Mouse (Mus musculus): ENCODE measurements around the gene Fam222b. TPM values are rescaled to one million over a fixed set of nuclear protein-coding genes. Genes with fewer than 3 reads are reported as not detected.
"Not testable (repeated sequence)": the region's sequence is repeated elsewhere in the genome, so short reads cannot be mapped to it uniquely, and the experiment has no call there.

Fam222b gene
- polyA plus RNA-seq (2016; fragmentation: Nextera tagmentation; extraction: Ambion mirVana) = 29.2 and 33.8 TPM in 2 replicates

DNA sequence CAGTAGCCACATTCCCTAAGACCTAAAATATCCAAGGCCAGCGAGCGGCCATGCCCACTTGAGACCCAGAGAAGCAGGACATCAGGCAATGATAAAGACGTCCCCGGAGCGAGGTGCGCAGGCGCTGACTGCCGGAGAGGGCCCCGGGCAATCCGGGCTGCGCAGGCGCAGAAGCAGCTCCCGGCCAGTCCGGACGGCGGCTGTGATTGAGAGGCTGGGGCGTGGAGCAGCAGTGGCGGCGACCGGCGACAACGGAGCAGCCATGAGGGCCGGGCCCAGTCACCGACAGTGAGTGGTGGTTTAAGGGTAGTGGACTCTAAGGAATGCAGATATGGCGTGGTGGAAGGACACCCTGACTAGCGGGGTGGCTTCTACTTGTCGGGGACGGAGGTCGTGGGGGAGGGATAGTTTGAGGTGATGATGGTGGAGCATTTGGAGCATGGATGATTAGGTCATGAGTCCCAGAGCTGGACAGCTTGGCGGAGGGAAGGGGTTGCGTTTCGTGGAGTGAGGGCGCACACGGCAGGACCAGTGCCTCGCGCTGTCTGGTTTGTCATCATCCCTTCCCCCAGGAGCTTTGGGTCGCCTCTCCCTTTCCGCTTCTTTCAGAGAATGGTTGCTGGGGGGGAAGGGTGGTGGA is at the start of gene Fam222b:
TSS of gene Fam222b (plus strand) at position 157 of the 640 bp plus-strand sequence.
- H3K9me3 ChIP-seq = no peaks in the 10 kb centered on the region
- DNase-seq (ENCODE audit: low spot score) = peak; percentile 93
- H3K36me3 ChIP-seq = peaks cover 7% of the 10 kb centered on the region; the same call in 1 of the 2 replicates
- H3K27me3 ChIP-seq (ENCODE audit: insufficient read depth, poor library complexity, severe bottlenecking) = no peaks in the 10 kb centered on the region
- WGBS = under 1% methylated on average over 38 of the region's 38 CpGs
- peak within 1 kb of the TSS; percentile 88 for H3K4me3 ChIP-seq
- peaks cover 36% of the 10 kb centered on the region for H3K4me1 ChIP-seq (replicated peaks)
- H3K27ac ChIP-seq = peak within 1 kb of the TSS; percentile 92

DNA sequence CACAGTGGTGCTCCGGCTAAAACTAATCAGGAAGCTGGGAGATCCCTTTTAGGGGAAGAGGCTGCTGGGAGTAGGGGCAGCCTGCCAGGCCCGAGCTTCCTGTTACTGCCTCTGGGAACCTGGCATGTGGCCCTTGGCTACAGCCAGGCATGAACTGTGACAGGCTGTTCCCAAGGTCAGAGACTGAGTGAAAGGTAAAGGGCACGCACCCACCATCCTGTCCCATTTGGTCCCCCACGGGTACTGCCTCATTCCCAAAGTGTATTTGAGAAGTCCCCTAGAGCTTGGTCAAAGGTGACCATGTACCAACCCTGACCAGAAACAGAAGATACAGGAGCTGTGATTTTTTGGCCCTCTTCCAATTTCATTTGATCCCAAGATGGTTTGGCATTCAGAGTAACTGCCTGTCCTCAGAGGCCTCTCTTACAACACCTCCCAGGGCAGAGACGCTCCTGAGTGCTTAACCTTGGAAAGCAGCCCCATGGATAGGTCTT is 49.7 kb upstream of the Fam222b start:
- Histone ChIP-seq H3K9me3 (0 out of 2 replicates have a peak, but pooled peaks cover 6% of the 10 kb centered on the region), H3K4me1 (replicated peaks) (0 out of 2 replicates have a peak, but pooled peaks cover 5% of the 10 kb centered on the region), H3K27ac (no peak overlapping the region), H3K27me3 (ENCODE audit: insufficient read depth, poor library complexity, severe bottlenecking) (no peaks in the 10 kb centered on the region), H3K4me3 (no peak overlapping the region), H3K36me3 (peaks cover 70% of the 10 kb centered on the region)
- 84% methylated on average over 5 of the region's 5 CpGs for WGBS
- no peak for DNase-seq (ENCODE audit: low spot score)

DNA sequence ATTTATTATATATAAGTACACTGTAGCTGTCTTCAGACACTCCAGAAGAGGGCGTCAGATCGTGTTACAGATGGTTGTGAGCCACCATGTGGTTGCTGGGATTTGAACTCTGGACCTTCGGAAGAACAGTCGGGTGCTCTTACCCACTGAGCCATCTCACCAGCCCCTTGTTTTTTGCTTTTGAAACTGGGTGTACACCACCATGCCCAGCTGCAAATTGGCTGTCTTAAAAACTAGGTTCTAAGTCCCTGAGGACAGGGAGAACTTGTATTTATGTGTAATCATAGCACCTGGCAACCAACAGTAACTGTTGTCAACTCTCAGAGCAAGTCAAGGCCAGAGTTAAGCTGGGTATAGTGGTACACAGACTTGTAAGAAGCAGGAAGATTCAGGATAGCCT is 45.8 kb upstream of the Fam222b start:
- H3K27ac ChIP-seq; DNase-seq (ENCODE audit: low spot score); H3K4me1 ChIP-seq (replicated peaks); H3K9me3 ChIP-seq; H3K27me3 ChIP-seq (ENCODE audit: insufficient read depth, poor library complexity, severe bottlenecking); H3K4me3 ChIP-seq: not testable (repeated sequence)
- H3K36me3 ChIP-seq = peaks cover 70% of the 10 kb centered on the region
- 86% methylated on average over 4 of the region's 4 CpGs for whole genome bisulfite sequencing

DNA sequence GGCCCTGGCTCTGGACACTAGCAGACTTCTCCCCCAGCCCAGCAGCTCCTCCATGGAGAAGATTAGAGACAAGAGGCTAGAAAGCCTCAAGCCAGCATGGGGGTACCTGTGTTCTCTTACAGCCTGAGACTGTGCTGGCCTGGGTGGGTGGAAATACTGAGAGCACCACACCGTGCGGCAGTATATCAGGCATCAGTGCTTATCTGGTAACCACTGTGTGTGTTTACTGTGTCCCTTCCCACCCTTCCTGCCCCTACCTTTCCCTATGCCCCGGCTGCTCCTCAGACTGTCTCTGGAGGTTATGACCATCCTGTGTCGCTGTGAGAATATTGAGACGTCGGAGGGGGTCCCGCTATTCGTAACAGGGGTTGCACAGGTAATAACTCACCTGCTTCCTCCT is 41.4 kb upstream of the Fam222b start:
- H3K9me3 ChIP-seq = no peaks in the 10 kb centered on the region
- H3K36me3 ChIP-seq = peaks cover 88% of the 10 kb centered on the region
- H3K27ac ChIP-seq = no peak overlapping the region
- 94% methylated on average over 8 of the region's 8 CpGs for WGBS
- no peak overlapping the region for H3K4me3 ChIP-seq
- H3K27me3 ChIP-seq (ENCODE audit: insufficient read depth, poor library complexity, severe bottlenecking) = no peaks in the 10 kb centered on the region
- no peak for DNase-seq (ENCODE audit: low spot score)
- no peaks in the 10 kb centered on the region for H3K4me1 ChIP-seq (replicated peaks)

DNA sequence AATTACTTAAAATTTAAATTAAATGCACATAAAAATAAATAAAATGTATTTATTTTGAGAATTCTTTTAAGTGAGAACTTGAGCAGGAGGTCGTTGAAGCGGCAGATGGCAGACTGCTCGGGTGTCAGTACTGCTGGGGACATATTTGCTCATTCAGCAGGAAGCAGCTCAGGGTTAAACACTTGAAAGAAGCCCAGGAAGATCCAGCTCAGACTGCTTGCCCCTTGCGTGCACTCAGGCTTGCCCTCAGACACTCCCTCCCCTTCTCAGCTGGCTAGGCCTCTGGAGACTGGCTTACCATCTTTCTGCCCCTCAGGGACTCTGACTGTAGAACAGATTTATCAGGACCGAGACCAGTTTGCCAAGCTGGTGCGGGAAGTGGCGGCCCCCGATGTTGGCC is 37.5 kb upstream of the Fam222b start:
- H3K36me3 ChIP-seq = peaks cover 77% of the 10 kb centered on the region

DNA sequence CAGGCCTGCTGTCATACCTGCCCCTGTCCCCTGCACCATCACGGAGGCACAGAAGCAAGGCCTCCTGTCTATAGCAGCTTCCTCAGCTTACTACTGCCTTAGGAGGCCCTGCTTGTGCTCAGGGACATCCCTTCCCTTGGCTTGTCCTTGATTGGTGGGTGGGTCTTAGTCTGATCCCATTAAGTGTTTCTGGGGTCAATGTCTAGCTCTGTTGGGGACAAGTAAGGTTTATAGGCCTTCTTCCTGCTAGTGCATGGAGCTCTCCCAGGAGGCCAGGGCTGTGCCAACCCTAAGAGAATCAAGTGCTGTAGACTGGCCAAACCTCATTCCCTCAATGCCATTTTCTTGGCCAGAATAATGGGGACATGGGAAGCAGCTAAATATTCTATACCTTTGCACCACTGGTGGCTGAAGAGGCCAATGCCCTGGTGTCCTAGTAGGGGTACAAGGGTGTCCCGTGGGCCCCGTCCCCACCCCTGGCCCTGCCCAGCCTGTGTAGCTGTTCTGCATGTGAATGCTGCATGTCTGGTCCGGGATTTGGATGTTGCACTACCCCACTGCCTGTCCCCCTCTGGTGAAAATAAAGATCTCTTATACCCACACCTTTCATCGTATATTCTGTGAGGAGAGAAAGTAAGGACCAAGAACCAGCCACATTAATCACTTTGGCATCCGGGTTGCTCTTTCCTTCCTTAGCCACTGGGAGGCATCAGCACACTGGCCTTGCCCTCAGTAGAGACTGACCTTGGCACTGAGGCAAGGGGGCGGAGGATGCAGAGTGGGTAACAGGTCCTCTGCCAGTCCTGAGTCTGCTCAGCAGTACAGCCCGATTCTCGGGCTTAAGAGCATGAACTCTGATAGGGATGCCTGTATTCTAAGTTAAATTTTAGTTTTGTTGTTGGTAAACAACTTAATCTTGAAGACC is 34.4 kb upstream of the Fam222b start:
- WGBS = 73% methylated on average over 9 of the region's 9 CpGs
- no peaks in the 10 kb centered on the region for H3K9me3 ChIP-seq

More for the DNA sequence above, 37.5 kb upstream of the Fam222b start:
- no peak overlapping the region for H3K27ac ChIP-seq
- no peak overlapping the region for H3K4me3 ChIP-seq
- DNase-seq (ENCODE audit: low spot score) = no peak
- H3K9me3 ChIP-seq = no peaks in the 10 kb centered on the region
- 80% methylated on average over 8 of the region's 8 CpGs for WGBS
- H3K4me1 ChIP-seq (replicated peaks) = no peaks in the 10 kb centered on the region
- no peaks in the 10 kb centered on the region for H3K27me3 ChIP-seq (ENCODE audit: insufficient read depth, poor library complexity, severe bottlenecking)

DNA sequence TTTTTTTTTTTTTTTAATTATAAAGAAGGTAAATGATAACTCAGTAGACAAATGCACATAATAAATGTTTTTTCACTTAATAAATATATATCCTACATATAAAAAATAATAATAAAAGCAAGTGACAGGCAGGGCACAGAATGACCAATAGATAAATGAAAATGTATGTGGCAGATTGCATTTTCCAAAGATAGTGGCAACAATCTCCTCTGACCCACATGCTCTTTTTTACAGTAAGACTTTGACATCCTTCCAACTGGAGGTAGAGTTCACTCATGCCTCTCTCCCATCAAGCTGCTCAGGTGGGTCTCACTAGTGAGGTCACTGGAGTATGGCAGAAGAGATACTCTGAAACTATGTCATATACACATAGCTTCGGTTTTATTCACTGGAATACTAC is 31.9 kb upstream of the Fam222b start:
- Histone ChIP-seq H3K36me3 (peaks cover 27% of the 10 kb centered on the region), H3K27ac (no peak overlapping the region)

More for the DNA sequence above, 34.4 kb upstream of the Fam222b start:
- peak; percentile 44 for DNase-seq (ENCODE audit: low spot score)
- Histone ChIP-seq H3K4me1 (replicated peaks) (no peaks in the 10 kb centered on the region), H3K27ac (no peak overlapping the region), H3K36me3 (peaks cover 50% of the 10 kb centered on the region), H3K4me3 (no peak overlapping the region), H3K27me3 (ENCODE audit: insufficient read depth, poor library complexity, severe bottlenecking) (no peaks in the 10 kb centered on the region)

DNA sequence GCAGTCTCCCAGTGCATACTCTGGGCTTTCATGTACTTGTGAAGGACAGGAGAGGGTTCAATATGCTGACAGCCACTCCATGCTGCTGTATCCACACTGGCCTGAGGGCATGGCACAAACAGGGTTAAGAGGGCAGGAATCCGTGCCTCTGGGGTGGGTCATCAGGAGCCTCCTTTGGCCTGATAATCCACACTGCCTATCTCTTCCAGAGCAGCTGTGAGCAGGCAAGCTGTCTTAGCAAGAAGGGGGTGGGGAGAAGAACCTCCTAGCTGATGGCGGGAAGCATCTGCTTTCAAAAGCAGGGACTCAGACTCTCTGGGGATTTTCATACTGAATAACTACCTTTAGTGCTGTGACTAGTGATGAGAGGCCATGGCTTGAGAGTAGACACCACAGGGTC is 28.6 kb upstream of the Fam222b start:
- DNase-seq (ENCODE audit: low spot score) = no peak
- Histone ChIP-seq H3K4me3 (no peak overlapping the region), H3K27ac (peak overlapping the region; percentile 5; the same call in 1 of the 2 replicates), H3K36me3 (0 out of 2 replicates have a peak, but pooled peaks cover 6% of the 10 kb centered on the region), H3K9me3 (no peaks in the 10 kb centered on the region), H3K4me1 (replicated peaks) (no peaks in the 10 kb centered on the region), H3K27me3 (ENCODE audit: insufficient read depth, poor library complexity, severe bottlenecking) (no peaks in the 10 kb centered on the region)
- 55% methylated on average over 2 of the region's 2 CpGs for WGBS

More for the DNA sequence above, 31.9 kb upstream of the Fam222b start:
- Histone ChIP-seq H3K4me3 (no peak overlapping the region), H3K4me1 (replicated peaks) (no peaks in the 10 kb centered on the region), H3K27me3 (ENCODE audit: insufficient read depth, poor library complexity, severe bottlenecking) (no peaks in the 10 kb centered on the region), H3K9me3 (no peaks in the 10 kb centered on the region)
- DNase-seq (ENCODE audit: low spot score) = no peak
- WGBS = 88% methylated on average over 1 of the region's 1 CpGs

DNA sequence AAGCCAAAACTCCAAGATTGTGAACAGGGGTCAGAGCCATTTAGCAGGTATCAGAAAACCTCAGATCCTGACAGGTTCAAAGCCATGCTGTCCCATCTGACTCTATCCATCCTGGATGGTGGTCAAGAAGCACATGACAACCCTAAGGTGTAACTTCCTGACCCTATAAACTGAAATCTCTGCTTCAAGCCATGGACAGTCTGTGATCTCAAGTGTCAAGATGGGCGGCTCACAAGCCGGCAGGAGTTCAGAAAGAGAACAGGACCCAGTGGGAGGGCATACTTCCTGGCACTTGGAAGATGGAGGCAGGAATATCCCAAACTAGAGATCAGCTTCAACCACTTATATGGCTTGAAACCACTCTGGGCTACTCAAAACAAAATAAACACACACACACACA is 27.8 kb upstream of the Fam222b start:
- Histone ChIP-seq H3K4me1 (replicated peaks) (no peaks in the 10 kb centered on the region), H3K36me3 (peaks cover 12% of the 10 kb centered on the region), H3K9me3 (no peaks in the 10 kb centered on the region), H3K4me3 (no peak overlapping the region), H3K27me3 (ENCODE audit: insufficient read depth, poor library complexity, severe bottlenecking) (no peaks in the 10 kb centered on the region), H3K27ac (no peak overlapping the region)
- WGBS = 67% methylated on average over 2 of the region's 2 CpGs
- no peak for DNase-seq (ENCODE audit: low spot score)

DNA sequence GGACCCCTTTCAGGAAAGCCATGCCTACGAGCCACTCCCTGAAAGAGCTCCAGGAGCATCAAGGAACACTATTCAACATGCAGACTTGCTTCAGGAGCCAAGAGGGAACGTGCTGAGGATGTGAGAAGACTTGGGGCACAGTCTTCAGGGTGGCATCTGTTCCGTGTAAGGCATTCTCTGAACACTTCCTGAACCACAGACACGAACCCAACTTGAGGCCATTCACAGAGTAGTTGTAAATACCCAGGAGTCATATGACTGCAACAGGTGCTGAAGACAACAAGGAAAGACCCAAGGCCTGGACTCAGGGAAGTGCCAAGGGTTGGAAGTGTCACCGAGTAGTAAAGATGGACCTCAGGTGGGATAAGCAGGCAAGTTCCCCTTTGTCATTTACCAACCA is 26.9 kb upstream of the Fam222b start:
- Histone ChIP-seq H3K27me3 (ENCODE audit: insufficient read depth, poor library complexity, severe bottlenecking) (no peaks in the 10 kb centered on the region), H3K4me1 (replicated peaks) (no peaks in the 10 kb centered on the region), H3K36me3 (peaks cover 22% of the 10 kb centered on the region), H3K27ac (no peak overlapping the region), H3K9me3 (no peaks in the 10 kb centered on the region), H3K4me3 (no peak overlapping the region)
- DNase-seq (ENCODE audit: low spot score) = no peak
- 77% methylated on average over 5 of the region's 5 CpGs for WGBS

DNA sequence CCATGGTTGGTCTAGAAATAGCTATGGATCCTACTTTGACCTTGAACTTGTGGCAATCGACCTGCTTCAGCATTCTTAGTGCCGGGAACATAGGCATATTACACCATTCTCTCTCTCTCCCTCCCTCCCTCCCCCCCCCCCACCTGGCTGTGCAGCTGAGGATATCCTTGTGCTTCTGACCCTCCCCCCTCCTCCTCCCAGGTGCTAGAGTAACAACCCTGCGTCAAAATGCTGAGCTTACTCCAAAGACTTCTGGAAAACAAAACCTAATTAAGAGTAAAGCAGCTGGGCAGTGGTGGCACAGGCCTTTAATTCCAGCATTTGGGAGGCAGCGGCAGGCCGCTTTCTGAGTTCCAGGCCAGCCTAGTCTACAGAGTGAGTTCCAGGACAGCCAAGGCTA is 25.3 kb upstream of the Fam222b start:
- H3K9me3 ChIP-seq = no peaks in the 10 kb centered on the region
- no peaks in the 10 kb centered on the region for H3K4me1 ChIP-seq (replicated peaks)
- WGBS = 81% methylated on average over 5 of the region's 5 CpGs
- peaks cover 37% of the 10 kb centered on the region for H3K36me3 ChIP-seq
- H3K4me3 ChIP-seq = no peak overlapping the region
- DNase-seq (ENCODE audit: low spot score) = no peak
- no peaks in the 10 kb centered on the region for H3K27me3 ChIP-seq (ENCODE audit: insufficient read depth, poor library complexity, severe bottlenecking)
- H3K27ac ChIP-seq = no peak overlapping the region

DNA sequence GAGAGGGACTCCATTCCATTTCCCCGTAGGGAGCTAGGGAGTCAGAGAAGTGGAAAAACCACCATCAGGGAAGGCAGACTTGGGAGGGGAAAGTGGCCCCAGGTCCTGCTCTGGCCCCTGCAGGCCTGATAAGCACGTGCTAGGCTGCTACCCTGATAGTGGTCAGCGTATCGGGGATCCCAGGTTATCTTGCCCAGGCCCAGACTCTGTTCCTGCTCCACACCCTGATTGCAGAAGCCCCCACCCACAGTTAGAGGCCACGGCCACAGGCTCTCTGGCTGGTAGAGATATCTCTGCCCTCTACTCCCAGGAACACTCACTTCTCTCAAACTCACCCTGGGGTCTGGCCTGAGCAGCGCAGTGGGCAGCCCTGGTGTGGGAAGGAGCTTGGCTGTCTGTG is 24.8 kb upstream of the Fam222b start:
- Histone ChIP-seq H3K27me3 (ENCODE audit: insufficient read depth, poor library complexity, severe bottlenecking) (no peaks in the 10 kb centered on the region), H3K36me3 (peaks cover 43% of the 10 kb centered on the region), H3K4me3 (no peak overlapping the region), H3K27ac (0 out of 2 replicates have a peak overlapping the region, but pooled peaks have one; percentile 24), H3K4me1 (replicated peaks) (no peaks in the 10 kb centered on the region), H3K9me3 (no peaks in the 10 kb centered on the region)
- DNase-seq (ENCODE audit: low spot score) = no peak
- 82% methylated on average over 6 of the region's 6 CpGs for WGBS

DNA sequence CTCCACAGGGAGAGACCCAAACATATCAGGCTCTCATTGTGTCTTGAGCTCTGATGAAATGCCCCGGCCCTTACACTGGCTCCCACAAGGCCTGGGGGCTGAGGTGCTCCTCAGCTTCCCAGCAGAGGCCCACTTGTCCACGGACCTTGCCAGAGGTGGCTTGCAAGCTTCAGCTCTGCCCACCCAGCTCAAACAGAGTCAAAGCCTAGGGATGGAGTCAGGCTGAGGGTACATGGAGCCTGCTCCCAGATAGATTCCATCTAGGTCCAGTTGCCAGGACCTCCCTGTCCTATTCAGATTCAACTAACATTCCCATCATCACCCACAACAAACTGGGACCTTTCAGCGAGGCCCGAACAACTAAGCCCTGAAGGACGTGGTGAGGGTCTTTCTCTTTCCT is 22.5 kb upstream of the Fam222b start:
- peaks cover 65% of the 10 kb centered on the region for H3K36me3 ChIP-seq
- WGBS = 82% methylated on average over 5 of the region's 5 CpGs
- no peak for DNase-seq (ENCODE audit: low spot score)
- H3K4me3 ChIP-seq = no peak overlapping the region
- H3K27me3 ChIP-seq (ENCODE audit: insufficient read depth, poor library complexity, severe bottlenecking) = no peaks in the 10 kb centered on the region
- H3K9me3 ChIP-seq = no peaks in the 10 kb centered on the region
- no peaks in the 10 kb centered on the region for H3K4me1 ChIP-seq (replicated peaks)
- H3K27ac ChIP-seq = peak overlapping the region; percentile 37; the same call in 1 of the 2 replicates

Measured in hindbrain, embryonic 10.5 days (tissue).